Mouse (Mus musculus): ENCODE measurements around the gene Tmem145.

- TF ChIP-seq CTCF (IDR thresholded peaks at IDR 0.05; ENCODE audit: borderline replicate concordance, extremely low read depth, insufficient read depth, insufficient read length) (no peak), POLR2A (IDR thresholded peaks at IDR 0.05; ENCODE audit: borderline replicate concordance, extremely low read depth, insufficient read depth, insufficient read length, poor library complexity, severe bottlenecking) (no peak)
These were observed 31.3 kb upstream of the Tmem145 start for GRCm38 (mm10) chr7:25274571-25274970.

All from brain, embryonic 14.5 days (tissue).